Mouse (Mus musculus): ENCODE measurements at regions not wholly inside any gene's neighbourhood (a gene's known extent, or its start where the extent isn't known, plus 50 kb on each side); places are given as distances from the start of the nearest gene placed in this dataset.

GRCm38 (mm10) chr14:48738641-48739040 lies 65.0 kb upstream of the Otx2 start:
- Histone ChIP-seq H3K4me3 (no peak overlapping the region), H3K27ac (no peak overlapping the region)
- no peak for TF ChIP-seq CTCF (conservative IDR thresholded peaks at IDR 0.05)
- no peak for DNase-seq (ENCODE audit: low spot score in 2 of 2)

- Histone ChIP-seq H3K4me3 (no peak overlapping the region), H3K27ac (no peak overlapping the region)
- no peak for TF ChIP-seq CTCF (conservative IDR thresholded peaks at IDR 0.05)
- DNase-seq (ENCODE audit: low spot score in 2 of 2) = no peak
Measured at GRCm38 (mm10) chr14:48738213-48738612, 64.6 kb upstream of the Otx2 start.

GRCm38 (mm10) chr14:48736969-48737860 lies 63.6 kb upstream of the Otx2 start:
- TF ChIP-seq CTCF (conservative IDR thresholded peaks at IDR 0.05) = no peak
- no peak overlapping the region for H3K27ac ChIP-seq
- no peak for DNase-seq (ENCODE audit: low spot score in 2 of 2)
- no peak overlapping the region for H3K4me3 ChIP-seq

GRCm38 (mm10) chr14:48736211-48736610 lies 62.6 kb upstream of the Otx2 start:
- no peak for TF ChIP-seq CTCF (conservative IDR thresholded peaks at IDR 0.05)
- no peak for DNase-seq (ENCODE audit: low spot score in 2 of 2)
- Histone ChIP-seq H3K4me3 (no peak overlapping the region), H3K27ac (no peak overlapping the region)

GRCm38 (mm10) chr14:48729996-48730395 lies 56.4 kb upstream of the Otx2 start:
- DNase-seq (ENCODE audit: low spot score in 2 of 2) = no peak
- Histone ChIP-seq H3K4me3 (no peak overlapping the region), H3K27ac (no peak overlapping the region)
- no peak for TF ChIP-seq CTCF (conservative IDR thresholded peaks at IDR 0.05)
